Mouse (Mus musculus) layer of hippocampus, adult 9-10 months (tissue): ENCODE results near the gene Mtcl1.
"Not testable (repeated sequence)": the region's sequence is repeated elsewhere in the genome, so short reads cannot be mapped to it uniquely, and the experiment has no call there.

Experiments
- DNase-seq: peaks from one replicate; pipeline ENCODE4 v3.0.0; 2022; ENCODE audit warnings: low spot score

Gene Mtcl1

GRCm38 (mm10) chr17:66447978-66448377 is 1.6 kb downstream of the Mtcl1 start:
- no peak for DNase-seq

GRCm38 (mm10) chr17:66447007-66447312 is 2.6 kb downstream of the Mtcl1 start:
- no peak for DNase-seq

- no peak for DNase-seq
Observed at GRCm38 (mm10) chr17:66446196-66447006, 3.1 kb downstream of the Mtcl1 start.

GRCm38 (mm10) chr17:66444059-66444700 is 5.4 kb downstream of the Mtcl1 start:
- no peak for DNase-seq

GRCm38 (mm10) chr17:66439888-66440287 is 9.7 kb downstream of the Mtcl1 start:
- no peak for DNase-seq

- no peak for DNase-seq
Observed at GRCm38 (mm10) chr17:66439051-66439753, 10.3 kb downstream of the Mtcl1 start.

GRCm38 (mm10) chr17:66438137-66438536 is 11.4 kb downstream of the Mtcl1 start:
- DNase-seq = no peak

GRCm38 (mm10) chr17:66436811-66437210 is 12.7 kb downstream of the Mtcl1 start:
- DNase-seq = no peak

GRCm38 (mm10) chr17:66435982-66436381 is 13.6 kb downstream of the Mtcl1 start:
- no peak for DNase-seq

- no peak for DNase-seq
Observed at GRCm38 (mm10) chr17:66435007-66435406, 14.5 kb downstream of the Mtcl1 start.

- DNase-seq = no peak
Observed at GRCm38 (mm10) chr17:66434566-66434965, 15.0 kb downstream of the Mtcl1 start.

- DNase-seq = not testable (repeated sequence)
Observed at GRCm38 (mm10) chr17:66424601-66425000, 24.9 kb downstream of the Mtcl1 start.

- DNase-seq = no peak
Observed at GRCm38 (mm10) chr17:66419421-66419820, 30.1 kb downstream of the Mtcl1 start.

- DNase-seq = no peak
Observed at GRCm38 (mm10) chr17:66417748-66418147, 31.8 kb downstream of the Mtcl1 start.

GRCm38 (mm10) chr17:66417329-66417728 is 32.2 kb downstream of the Mtcl1 start:
- no peak for DNase-seq

GRCm38 (mm10) chr17:66416841-66417313 is 32.7 kb downstream of the Mtcl1 start:
- peak; percentile 20 for DNase-seq

GRCm38 (mm10) chr17:66416436-66416835 is 33.1 kb downstream of the Mtcl1 start:
- no peak for DNase-seq

GRCm38 (mm10) chr17:66414331-66414730 is 35.2 kb downstream of the Mtcl1 start:
- DNase-seq = no peak

GRCm38 (mm10) chr17:66412155-66412970 is 37.2 kb downstream of the Mtcl1 start:
- no peak for DNase-seq

GRCm38 (mm10) chr17:66410884-66411426 is 38.6 kb downstream of the Mtcl1 start:
- no peak for DNase-seq

GRCm38 (mm10) chr17:66409070-66409605 is 40.4 kb downstream of the Mtcl1 start:
- no peak for DNase-seq
